Mouse (Mus musculus) c-Kit-positive CD71-negative TER-119-negative erythroid progenitor cells, embryonic 14.5 days (primary cell): Measurements from ENCODE around the gene Cerkl.

Experiments
- DNase-seq: peaks from one replicate; pipeline ENCODE4 v3.0.0-alpha.2; 2013; ENCODE audit warnings: low read depth

Cerkl gene

GRCm38 (mm10) chr2:79372486-79373200, 83.9 kb downstream of the Cerkl start:
- DNase-seq = peak; percentile 24

GRCm38 (mm10) chr2:79372154-79372467, 84.5 kb downstream of the Cerkl start:
- DNase-seq = no peak

GRCm38 (mm10) chr2:79371326-79372153, 85.0 kb downstream of the Cerkl start:
- no peak for DNase-seq

- peak; percentile 8 for DNase-seq
Observed at GRCm38 (mm10) chr2:79370711-79371312, 85.8 kb downstream of the Cerkl start.

GRCm38 (mm10) chr2:79369905-79370304, 86.7 kb downstream of the Cerkl start:
- no peak for DNase-seq

GRCm38 (mm10) chr2:79369061-79369524, 87.5 kb downstream of the Cerkl start:
- no peak for DNase-seq

GRCm38 (mm10) chr2:79368661-79369060, 87.9 kb downstream of the Cerkl start:
- no peak for DNase-seq

GRCm38 (mm10) chr2:79367451-79368450, 88.8 kb downstream of the Cerkl start:
- DNase-seq = peak; percentile 7

GRCm38 (mm10) chr2:79363920-79364319, 92.7 kb downstream of the Cerkl start:
- DNase-seq = no peak

- no peak for DNase-seq
Observed at GRCm38 (mm10) chr2:79362029-79362428, 94.6 kb downstream of the Cerkl start.

GRCm38 (mm10) chr2:79357835-79358234, 98.8 kb downstream of the Cerkl start:
- DNase-seq = no peak

- DNase-seq = no peak
Observed at GRCm38 (mm10) chr2:79354773-79355172, 101.8 kb downstream of the Cerkl start.

- DNase-seq = no peak
Observed at GRCm38 (mm10) chr2:79352100-79352802, 104.3 kb downstream of the Cerkl start.

- no peak for DNase-seq
Observed at GRCm38 (mm10) chr2:79351179-79352099, 105.1 kb downstream of the Cerkl start.

- DNase-seq = no peak
Observed at GRCm38 (mm10) chr2:79343115-79343514, 113.5 kb downstream of the Cerkl start.

- DNase-seq = no peak
Observed at GRCm38 (mm10) chr2:79339003-79339402, 117.6 kb downstream of the Cerkl start.

GRCm38 (mm10) chr2:79336141-79336540, 120.4 kb downstream of the Cerkl start:
- no peak for DNase-seq

- DNase-seq = peak; percentile 12
Observed at GRCm38 (mm10) chr2:79334661-79335060, 121.9 kb downstream of the Cerkl start.

GRCm38 (mm10) chr2:79328079-79328478, 128.5 kb downstream of the Cerkl start:
- no peak for DNase-seq
